Mouse (Mus musculus) 3T3-L1 (cell line): Measurements from ENCODE around the gene Epb41l4b.

Source experiments
- DNase-seq: peaks from one replicate; pipeline ENCODE4 v3.0.0-alpha.2; 2015; ENCODE audit warnings: low read depth, low spot score

The Epb41l4b gene

DNA sequence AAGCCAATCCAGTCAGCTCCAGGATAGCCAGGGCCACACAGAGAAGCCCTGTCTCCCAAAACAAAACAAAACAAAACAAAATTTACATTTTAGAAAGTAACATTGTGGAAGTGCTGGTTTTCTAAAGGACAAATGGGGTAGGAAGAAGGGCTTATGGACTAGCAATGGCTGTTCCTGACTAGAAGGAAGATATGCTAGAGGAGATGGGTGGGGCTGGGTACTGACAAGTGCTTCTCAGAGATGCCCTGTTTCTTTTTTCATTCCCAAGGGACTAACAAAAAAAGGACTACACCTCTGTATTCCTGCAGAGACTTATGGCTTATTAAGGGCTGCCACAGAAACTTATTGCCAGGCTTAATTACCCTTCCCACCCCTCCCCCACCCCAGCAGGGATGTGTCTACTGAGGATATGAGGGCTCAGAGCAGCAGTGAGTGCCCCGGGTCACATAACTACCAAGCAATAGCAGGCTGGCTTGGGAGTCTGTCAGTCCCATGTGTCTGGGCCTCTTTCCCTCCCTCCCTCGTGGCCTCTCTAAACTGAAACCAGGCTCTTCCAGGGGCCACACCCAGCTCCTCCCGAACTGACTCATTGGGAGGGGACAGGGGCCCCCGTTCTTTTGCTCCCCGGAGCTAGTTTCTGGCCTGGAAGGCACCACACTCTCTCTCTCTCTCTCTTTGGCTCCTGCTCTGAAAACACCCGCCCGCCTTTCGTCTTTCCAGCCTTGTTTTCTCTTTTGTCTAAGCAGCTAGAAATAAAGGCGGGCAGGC lies 10.0 kb upstream of the Epb41l4b start:
- DNase-seq: peak; percentile 84

DNA sequence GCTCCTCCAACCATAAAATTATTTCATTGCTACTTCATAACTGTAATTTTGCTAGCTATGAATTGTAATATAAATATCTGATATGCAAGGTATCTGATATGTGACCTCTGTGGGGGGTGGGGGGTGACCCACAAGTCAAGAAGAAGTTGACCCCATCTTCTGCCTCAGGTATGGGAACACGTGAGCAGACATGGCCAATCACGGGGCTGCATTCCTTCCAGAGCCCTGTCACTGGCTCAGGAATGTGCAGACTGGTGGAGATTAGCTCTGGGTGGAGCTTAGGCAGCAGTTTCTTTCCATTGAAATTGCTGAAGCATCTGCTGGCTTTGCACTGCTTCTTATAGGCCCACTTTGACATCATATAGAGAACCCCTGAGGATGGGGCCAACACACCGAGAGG lies 4.9 kb upstream of the Epb41l4b start:
- no peak for DNase-seq

- no peak for DNase-seq
Observed at GRCm38 (mm10) chr4:57142374-57143025, 737 bp downstream of the Epb41l4b start.

DNA sequence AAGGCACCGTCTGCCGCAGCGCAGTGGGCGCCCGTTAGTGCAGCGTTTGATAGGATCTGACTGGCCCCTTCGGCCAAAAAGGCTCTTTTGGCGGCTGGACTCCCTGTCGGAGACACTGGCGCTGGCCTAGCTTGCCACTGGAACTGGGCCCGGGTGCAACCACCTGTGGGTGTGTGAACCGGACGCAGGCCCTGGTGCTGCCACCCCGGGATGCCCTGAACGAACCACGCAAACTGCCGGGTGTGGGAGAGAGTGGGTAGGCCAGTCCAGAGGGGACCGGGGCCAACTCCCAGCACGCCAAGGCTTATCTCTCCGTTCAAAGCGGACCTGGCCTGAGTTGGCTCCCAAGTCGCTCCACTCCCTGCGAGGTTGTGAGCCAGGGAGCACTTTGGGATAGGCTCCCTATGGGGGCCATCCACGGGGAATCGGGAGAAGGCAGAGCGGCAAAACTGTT lies 1.3 kb downstream of the Epb41l4b start:
- DNase-seq: no peak

DNA sequence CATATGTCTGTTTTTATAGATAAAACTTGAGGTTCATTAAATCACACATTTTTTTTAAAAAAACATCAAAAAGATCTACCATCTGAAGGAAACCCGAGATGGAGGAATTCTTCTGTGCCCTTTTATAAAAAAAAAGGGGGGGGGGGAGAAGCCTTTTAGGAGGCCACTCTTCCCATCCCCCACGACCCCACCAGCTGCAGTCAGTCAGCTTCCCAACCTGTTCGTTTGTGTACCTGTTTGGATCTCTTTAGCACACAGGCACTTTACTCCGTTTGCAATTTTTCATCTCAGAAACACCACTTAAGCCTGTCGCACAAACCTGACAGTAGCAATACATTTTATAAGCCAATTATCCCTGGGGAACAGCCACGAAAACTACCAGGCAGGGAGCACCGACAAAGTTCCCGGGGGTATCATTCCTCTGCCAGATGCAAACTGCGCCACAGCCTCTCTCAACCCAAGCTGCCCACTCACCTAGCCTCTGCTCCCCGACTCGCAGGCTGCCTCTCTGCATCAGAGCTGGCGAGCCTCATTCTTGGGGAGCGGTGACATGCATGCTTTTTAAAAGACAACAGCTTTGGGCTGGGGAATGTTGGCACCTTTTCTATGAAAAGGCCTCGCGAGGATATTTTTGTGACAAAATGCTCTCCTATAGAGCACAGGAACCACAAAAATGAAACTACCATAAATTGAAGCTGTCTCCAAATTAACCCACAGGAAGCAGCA lies 2.1 kb downstream of the Epb41l4b start:
- no peak for DNase-seq

- no peak for DNase-seq
Observed at GRCm38 (mm10) chr4:57140200-57140799, 2.9 kb downstream of the Epb41l4b start.

DNA sequence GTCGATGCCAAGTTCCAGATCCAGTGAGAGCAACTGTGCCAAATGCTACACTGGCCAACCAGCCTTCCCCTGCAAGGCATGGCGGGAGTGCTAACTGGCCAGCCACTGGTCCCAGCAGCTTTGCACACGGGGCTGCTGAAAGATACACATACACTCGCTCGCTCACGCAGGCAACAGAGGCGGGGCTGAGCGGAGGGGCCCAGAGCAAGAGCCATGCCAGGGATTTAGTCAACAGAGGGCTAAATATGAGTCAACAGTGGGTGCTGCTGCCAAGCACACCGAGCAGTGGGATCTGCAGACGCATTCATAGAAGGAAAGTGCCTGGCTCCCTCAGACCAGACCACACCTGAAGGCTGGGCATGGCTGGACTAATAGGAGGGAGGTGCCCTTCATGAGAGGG lies 3.8 kb downstream of the Epb41l4b start:
- peak; percentile 66 for DNase-seq

GRCm38 (mm10) chr4:57138093-57138440 lies 5.2 kb downstream of the Epb41l4b start:
- DNase-seq: no peak

DNA sequence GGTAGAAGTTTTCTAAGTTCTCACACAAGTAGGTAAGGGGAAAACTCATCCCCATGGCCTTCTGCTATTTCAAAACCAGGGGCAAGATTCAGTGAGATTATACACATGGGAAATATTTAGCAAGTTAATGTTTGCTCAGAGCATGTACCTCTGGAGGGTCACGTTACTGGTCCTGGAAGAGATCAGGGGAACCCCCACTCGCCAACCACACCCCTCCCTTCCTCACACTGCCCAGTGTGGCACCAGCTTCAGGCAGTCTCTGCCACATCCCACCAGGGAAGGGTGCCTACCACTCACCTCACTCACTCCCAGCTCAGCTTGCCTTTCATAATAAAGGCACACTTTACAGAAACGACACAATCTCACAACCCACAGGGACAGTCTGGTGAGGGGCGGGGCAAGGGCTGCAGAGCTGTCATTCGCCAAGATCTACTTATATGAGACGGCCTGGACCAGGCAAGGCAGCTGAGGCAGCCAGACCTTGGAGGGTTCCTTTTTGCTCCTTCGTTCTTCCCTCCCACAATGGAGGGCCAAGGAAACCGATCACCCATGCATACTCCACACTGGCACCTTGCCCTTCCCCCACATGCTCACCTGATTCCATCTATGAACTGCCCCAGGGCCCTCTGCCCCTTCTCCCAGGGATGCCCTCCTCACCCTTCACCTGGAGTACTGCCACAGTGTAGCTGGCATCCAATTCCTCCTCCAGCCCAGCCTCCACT lies 5.7 kb downstream of the Epb41l4b start:
- DNase-seq: no peak

GRCm38 (mm10) chr4:57135431-57135830 lies 7.8 kb downstream of the Epb41l4b start:
- DNase-seq: no peak

DNA sequence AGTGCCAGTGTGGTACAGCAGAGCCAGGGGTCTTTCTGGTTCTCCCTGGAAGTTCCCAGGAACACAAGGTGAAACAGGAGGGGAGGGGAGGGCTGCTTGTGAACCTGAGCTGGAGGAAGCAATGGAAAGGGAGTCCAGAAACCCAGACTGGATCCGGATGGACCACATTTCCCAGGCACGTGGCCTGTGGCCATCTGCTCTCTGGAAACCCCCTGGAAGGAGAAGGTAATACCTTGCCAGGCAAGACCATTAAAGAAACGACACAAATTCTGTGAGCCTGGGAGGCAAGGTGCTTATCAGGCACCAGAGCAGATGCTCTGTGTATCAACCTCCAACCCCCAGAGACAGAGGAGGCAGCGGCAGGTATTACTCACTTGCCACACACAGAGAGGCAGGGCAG lies 8.7 kb downstream of the Epb41l4b start:
- no peak for DNase-seq

GRCm38 (mm10) chr4:57131839-57132238 lies 11.4 kb downstream of the Epb41l4b start:
- DNase-seq: no peak

DNA sequence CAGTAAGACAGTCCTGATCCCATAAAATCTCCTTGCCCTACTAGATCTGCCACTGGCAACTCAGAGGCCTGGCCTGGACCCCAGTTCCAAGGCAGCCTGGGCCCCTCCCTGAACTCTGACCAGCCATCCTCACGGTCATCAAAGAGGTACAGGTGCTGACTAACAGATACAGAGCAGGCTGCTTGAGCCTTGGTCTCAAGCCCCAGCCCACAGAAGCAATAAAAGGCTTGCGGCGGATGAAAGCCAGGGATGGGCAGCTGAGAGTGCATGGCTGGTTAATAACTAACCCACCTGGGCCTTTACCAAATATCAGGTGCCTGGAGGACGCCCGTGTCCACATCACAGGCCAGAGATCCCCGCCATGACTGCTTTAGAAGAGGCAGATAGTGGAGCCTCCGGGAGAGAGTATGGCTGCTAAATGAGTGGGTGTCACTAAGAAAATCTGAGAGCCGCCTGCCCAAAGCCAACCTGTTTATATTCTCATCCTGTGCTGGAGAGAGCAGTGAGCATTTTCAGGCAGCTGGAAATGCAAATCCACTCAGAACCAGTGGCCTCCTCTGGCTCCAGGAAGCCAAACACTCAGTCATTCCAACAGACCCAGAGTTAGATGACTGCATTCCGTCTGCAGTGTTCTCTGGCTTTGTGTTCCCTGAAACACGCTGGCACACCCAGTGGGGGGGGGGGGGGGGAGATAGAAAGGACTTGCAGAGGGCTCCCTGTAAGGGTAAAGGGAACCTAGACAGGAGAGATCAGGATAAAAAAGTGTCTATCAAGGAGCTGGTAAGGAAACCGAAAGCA lies 13.3 kb downstream of the Epb41l4b start:
- DNase-seq: no peak

DNA sequence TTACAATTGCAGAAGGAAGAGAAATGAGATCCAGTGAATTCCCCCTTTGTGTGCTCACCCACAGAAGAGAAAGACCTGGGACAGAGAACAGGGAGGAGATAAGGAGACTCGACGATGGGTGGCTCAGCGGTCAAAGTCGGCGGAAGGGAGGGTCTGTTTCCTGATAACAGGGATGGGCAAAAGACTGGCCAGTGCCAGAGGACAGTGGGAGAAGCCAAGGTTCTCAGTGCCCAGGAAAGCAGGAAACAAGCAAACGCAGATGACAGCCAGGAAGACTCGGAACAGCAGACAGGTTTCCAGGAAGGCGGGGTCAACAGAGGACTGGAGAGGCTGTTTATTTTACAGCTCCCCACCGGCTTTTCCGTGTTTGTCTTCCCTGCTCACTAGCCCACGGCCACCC lies 20.2 kb downstream of the Epb41l4b start:
- DNase-seq: no peak

GRCm38 (mm10) chr4:57122166-57122565 lies 21.1 kb downstream of the Epb41l4b start:
- DNase-seq: no peak

DNA sequence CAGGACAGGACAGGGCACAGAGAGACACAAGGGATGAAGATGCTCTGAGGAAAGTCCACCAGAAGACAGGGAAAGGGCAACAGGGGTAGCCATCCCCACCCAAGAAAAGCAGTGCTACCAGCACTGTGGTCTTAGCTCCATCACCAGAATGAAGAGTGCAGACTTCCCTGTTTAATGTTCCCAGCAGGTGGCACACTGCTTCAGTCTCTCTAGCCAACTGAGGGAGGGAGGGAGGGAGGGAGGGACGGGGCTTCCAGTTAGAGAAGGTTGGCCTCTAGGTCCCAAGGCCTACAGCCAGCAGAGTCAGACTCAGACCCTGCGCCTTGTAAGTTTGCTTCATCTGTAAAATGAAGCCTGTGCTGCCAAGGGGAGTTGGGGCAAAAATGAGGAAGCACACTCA lies 22.7 kb downstream of the Epb41l4b start:
- peak; percentile 48 for DNase-seq

DNA sequence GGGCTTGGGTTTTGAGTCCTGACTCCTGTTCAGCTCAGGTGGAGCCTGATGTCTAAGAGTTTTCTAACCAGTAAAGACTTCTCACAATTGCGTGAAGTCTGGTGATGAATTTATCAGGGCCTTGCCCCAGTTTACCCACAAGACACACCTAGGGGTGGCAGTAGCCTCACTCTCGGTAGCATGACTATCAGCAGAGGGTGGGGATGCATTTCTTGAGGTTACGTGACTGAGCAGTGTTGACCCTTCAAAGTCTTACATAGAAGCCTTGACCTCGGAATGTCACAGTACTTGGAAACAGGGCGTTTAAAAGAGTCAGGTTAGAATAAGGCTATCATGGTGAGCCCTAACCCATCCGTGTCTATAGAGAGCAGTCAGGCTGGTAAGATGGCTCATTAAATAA lies 23.3 kb downstream of the Epb41l4b start:
- no peak for DNase-seq

DNA sequence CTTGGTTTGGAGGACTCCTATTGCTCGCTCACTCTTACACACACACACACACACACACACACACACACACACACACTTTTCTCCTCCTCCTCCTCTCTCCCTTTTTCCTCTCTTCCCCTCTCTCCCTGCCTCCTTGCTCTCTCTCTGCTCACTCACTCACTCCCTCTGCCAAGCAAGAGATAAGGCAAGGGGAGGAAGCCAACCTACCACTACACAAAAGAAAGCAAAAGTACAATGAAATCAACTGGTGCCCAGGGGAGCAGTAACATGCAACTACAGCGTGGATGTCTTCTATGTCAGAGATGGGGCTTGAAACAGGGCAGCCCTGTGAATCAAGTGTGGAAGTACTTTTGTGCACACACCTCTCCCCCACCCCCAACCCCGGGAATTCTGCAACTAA lies 24.4 kb downstream of the Epb41l4b start:
- DNase-seq: no peak

- DNase-seq: no peak
Observed at GRCm38 (mm10) chr4:57116278-57116677, 27.0 kb downstream of the Epb41l4b start.

- no peak for DNase-seq
Observed at GRCm38 (mm10) chr4:57114617-57115592, 28.3 kb downstream of the Epb41l4b start.
